Mouse (Mus musculus): ENCODE measurements around the gene Meltf.

DNA sequence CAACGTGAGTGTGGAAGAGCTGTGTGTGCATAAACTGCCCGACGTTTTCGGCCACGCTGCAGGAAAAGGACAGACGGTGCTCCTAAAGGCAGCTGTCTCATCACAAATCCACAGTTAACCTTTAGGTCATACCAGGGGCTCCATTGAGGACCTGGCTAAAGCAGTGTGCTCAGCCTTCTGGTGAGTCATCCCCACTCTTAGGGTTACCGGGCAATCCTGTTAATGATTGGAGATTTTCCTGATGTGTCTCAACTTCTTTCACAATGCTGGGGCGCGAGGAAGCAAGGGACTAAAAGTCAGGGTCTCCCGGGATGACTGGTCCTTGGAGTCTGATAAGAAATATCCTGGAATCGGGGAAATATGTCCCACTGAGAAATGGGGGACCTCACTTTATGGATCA, 39.2 kb downstream of the Meltf start:
- TF ChIP-seq CTCF (IDR thresholded peaks at IDR 0.05; ENCODE audit: low read depth): no peak
- TF ChIP-seq EP300 (IDR thresholded peaks at IDR 0.05; ENCODE audit: low read depth): no peak
